8 mouse cellular contexts compared by ENCODE assay signal in the genomic region with DNA sequence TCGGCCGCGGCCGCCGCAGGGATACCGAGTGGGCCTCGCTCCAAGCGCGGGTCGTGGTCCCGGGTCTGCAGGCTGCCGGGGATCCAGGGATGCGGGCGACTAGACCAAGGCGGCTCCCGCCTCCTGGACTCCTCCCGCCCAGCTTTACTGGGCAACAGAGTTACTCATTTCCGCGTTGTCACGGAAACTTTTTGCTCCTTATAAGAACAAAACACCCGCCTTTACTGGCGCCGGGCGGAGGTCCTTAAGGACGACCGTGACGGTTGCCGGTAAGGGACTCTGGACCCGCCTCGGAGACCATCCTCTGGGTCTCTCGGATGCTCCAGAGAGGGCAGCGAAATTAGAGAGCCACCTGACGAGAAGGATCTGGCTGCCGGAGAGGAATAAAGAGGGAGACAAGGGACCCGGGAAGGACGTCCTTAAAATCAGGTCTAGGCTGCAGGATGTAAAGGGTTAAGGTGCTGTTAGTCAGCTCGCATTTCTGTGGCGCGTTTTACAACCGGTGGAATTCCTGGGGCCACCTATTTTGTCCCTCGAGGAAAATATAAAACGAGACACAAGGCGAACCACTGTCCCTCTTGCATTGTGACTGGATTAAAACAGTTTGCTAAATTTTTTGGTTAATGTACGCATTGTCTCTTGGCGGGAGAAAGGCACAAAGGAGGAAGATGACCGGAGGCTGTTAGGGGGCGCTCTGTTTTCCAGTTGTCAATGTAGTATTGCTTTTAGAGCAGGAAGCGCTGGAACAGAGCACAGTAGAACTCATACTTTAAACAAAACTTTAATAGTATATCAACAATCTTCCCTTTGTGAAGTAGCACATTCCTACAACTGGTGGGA. TPM values are rescaled to one million over a fixed set of nuclear protein-coding genes. Genes with fewer than 3 reads are reported as not detected.
A peak's percentile ranks its signal among the peaks of the same experiment; 100 is the strongest.
DNase-seq lines count a peak whose midpoint lies in the region; ATAC-seq lines count a peak whose summit lies in the region.

A gene (minus strand): TSS at position 162 of the 840 bp plus-strand sequence.
A gene (minus strand): TSS at position 174 of the 840 bp plus-strand sequence.

- H3K27ac ChIP-seq in hindbrain, embryonic 16.5 days (ENCODE audit: low read depth, low read length): peak within 1 kb of the TSS; percentile 82

- DNase-seq in MEL-GATA-1-ER (ENCODE audit: extremely low read depth, low read depth): peak; percentile 86
- DNase-seq in cerebellum, postnatal 36 days: peak; percentile 13 to 14
- DNase-seq in gastrocnemius, adult 18-20 months (ENCODE audit: low spot score): peak; percentile 78
- DNase-seq in left cerebral cortex, adult 11 months (ENCODE audit: low spot score): peak; percentile 23
- peak; percentile 88 to 89 for DNase-seq in lung, postnatal 4 days
- peak; percentile 43 for DNase-seq in retina, postnatal 7 days (ENCODE audit: low read depth, low spot score)
- peak; percentile 79 to 83 for DNase-seq in urinary bladder, adult 18-20 months (ENCODE audit: low spot score in 2 of 2)

- H3K4me2 ChIP-seq in hindbrain, embryonic 16.5 days (ENCODE audit: low read length): peak within 1 kb of the TSS; percentile 61

- peaks cover 13% of the 10 kb centered on the region for H3K4me1 ChIP-seq in hindbrain, embryonic 16.5 days (ENCODE audit: control insufficient read depth, insufficient read depth, low read depth, low read length)

- H3K36me3 ChIP-seq in hindbrain, embryonic 16.5 days (ENCODE audit: control insufficient read depth, insufficient read depth, low read length): no peaks in the 10 kb centered on the region

- peak; percentile 86 for ATAC-seq in hindbrain, embryonic 16.5 days

- H3K27me3 ChIP-seq in hindbrain, embryonic 16.5 days (replicated peaks; ENCODE audit: control insufficient read depth, insufficient read depth, low read length): 0 out of 2 replicates have a peak, but pooled peaks cover 2% of the 10 kb centered on the region

- H3K9me3 ChIP-seq in hindbrain, embryonic 16.5 days (ENCODE audit: control insufficient read depth, low read length): no peaks in the 10 kb centered on the region

- H3K9ac ChIP-seq in hindbrain, embryonic 16.5 days (ENCODE audit: low read depth, low read length): peak within 1 kb of the TSS; percentile 81

- peak within 1 kb of the TSS; percentile 66 for H3K4me3 ChIP-seq in hindbrain, embryonic 16.5 days (ENCODE audit: low read length)

- under 1% methylated on average over 48 of the region's 48 CpGs for WGBS in hindbrain, embryonic 16.5 days

RNA-seq across cellular contexts. Expression of the first gene that starts in this region (rescaled TPM):
- total RNA-seq in gastrocnemius, adult 18-20 months (2021): not detected
- 2.9 and 3.0 TPM in 2 replicates for polyA plus RNA-seq in hindbrain, embryonic 16.5 days (2015; fragmentation: Nextera tagmentation; extraction: Ambion mirVana)

RNA-seq across cellular contexts. Expression of the second gene that starts in this region (rescaled TPM):
- total RNA-seq in gastrocnemius, adult 18-20 months (2021): under 1 TPM; 0.50 to 0.90 TPM
- polyA plus RNA-seq in hindbrain, embryonic 16.5 days (2015; fragmentation: Nextera tagmentation; extraction: Ambion mirVana): 4.4 and 4.9 TPM in 2 replicates

Comparison
In these comparisons a context has a peak if more than half of its experiments do, and no peak if none do; other contexts are left out.
1. Peak in every context shown above with its lines: DNase-seq, ATAC-seq, H3K4me3 ChIP-seq and H3K27ac ChIP-seq.
2. Peak in DNase-seq in gastrocnemius, adult 18-20 months; RNA of the genes that start here not detected or under 1 TPM.
3. DNase-seq: peak in every context shown above with its lines; median percentile 88 in lung, postnatal 4 days; 86 in MEL-GATA-1-ER; 81 in urinary bladder, adult 18-20 months; 78 in gastrocnemius, adult 18-20 months; 43 in retina, postnatal 7 days; 23 in left cerebral cortex, adult 11 months; 14 in cerebellum, postnatal 36 days.